Mouse (Mus musculus) heart, adult 2 months (tissue): ENCODE measurements around the gene Amigo3.

Experiments used
- CTCF ChIP-seq: fragments of 200-600 bp; IDR thresholded peaks from 2 replicates; pipeline ENCODE4 v1.8.1; 2022; ENCODE audit warnings: antibody characterized with exemption, mild to moderate bottlenecking, moderate library complexity
- EP300 ChIP-seq: fragments of 200-500 bp; IDR thresholded peaks from 2 replicates; pipeline ENCODE4 v1.6.1; 2011; ENCODE audit warnings: low read depth, low read length, control low read depth; ENCODE audit not compliant: insufficient read depth
- POLR2A ChIP-seq: fragments of 200-500 bp; IDR thresholded peaks from 2 replicates; pipeline ENCODE4 v1.6.1; 2011; ENCODE audit warnings: mild to moderate bottlenecking, low read depth, low read length, control low read depth; ENCODE audit not compliant: insufficient read depth

DNA sequence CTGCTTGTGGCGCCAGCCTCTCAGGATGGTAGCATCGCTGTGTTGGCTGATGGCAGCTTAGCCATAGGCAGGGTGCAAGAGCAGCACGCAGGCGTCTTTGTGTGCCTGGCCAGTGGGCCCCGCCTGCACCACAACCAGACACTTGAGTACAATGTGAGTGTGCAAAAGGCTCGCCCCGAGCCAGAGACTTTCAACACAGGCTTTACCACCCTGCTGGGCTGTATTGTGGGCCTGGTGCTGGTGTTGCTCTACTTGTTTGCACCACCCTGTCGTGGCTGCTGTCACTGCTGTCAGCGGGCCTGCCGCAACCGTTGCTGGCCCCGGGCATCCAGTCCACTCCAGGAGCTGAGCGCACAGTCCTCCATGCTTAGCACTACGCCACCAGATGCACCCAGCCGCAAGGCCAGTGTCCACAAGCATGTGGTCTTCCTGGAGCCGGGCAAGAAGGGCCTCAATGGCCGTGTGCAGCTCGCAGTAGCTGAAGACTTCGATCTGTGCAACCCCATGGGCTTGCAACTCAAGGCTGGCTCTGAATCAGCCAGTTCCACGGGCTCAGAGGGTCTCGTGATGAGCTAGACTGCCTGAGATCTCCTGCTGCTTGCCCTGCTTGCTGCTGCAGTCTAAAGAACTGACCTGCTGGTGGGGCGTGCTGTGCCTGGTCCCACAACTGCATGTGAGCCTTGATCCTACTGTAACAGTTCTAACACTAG lies 1.5 kb downstream of the Amigo3 start:
- TF ChIP-seq EP300, result no peak
- TF ChIP-seq CTCF, result no peak
- TF ChIP-seq POLR2A, result no peak
